Mouse (Mus musculus) heart, adult 8-10 months (tissue): Measurements from ENCODE around the gene Adamts17. TPM values are rescaled to one million over a fixed set of nuclear protein-coding genes. Genes with fewer than 3 reads are reported as not detected.

Source experiments
- DNase-seq: peaks from one replicate; pipeline ENCODE4 v3.0.0; 2022; ENCODE audit warnings: low spot score
- total RNA-seq, 4 experiments: library from RNA; stranded (reverse); gene quantifications; 2 replicates each; pipeline ENCODE4 v1.2.4; 2022

Adamts17 gene
- total RNA-seq, 4 experiments from 2014 or later, result 0.52 to 1.4 (median 0.63) TPM

- DNase-seq, result no peak
Measured at GRCm38 (mm10) chr7:67072015-67072685, 232.6 kb downstream of the Adamts17 start.

DNA sequence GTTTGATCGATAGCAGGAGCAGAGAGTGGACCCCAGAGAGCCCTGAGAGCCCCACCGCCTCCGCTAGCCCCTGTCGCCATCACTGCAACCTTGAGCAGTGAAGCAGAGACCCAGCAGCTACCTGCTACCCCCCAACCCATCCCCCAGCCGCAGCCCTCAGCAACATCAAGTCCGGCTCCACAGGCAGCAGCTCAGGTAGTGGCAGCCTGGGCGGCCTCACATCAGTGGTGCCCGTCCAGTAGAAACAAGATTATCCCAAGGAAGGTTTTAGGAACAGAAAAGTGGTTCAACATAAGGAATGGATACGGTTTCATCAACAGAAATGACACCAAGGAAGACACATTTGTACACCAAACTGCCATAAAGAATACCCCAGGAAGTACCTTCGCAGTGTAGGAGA lies 243.2 kb downstream of the Adamts17 start:
- no peak for DNase-seq

GRCm38 (mm10) chr7:67087759-67088158 lies 248.2 kb downstream of the Adamts17 start:
- DNase-seq, result no peak

DNA sequence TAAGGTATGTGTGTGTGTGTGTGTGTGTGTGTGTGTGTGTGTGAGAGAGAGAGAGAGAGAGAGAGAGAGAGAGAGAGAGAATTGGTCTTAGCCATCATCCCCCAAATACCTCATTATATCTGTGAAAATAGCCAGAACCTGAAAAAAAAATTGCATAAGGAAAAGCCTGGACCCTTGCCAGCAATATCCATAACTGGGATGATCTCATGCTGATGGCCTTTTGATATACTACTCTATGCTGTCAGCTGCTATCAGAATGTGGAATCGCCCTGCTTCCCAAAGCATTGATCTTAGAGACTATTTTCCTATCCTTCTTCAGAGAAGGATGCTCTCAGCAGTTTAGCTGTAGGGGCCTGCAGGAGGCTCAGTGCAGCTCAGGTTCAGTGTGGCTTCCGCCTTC lies 257.6 kb downstream of the Adamts17 start:
- no peak for DNase-seq

DNA sequence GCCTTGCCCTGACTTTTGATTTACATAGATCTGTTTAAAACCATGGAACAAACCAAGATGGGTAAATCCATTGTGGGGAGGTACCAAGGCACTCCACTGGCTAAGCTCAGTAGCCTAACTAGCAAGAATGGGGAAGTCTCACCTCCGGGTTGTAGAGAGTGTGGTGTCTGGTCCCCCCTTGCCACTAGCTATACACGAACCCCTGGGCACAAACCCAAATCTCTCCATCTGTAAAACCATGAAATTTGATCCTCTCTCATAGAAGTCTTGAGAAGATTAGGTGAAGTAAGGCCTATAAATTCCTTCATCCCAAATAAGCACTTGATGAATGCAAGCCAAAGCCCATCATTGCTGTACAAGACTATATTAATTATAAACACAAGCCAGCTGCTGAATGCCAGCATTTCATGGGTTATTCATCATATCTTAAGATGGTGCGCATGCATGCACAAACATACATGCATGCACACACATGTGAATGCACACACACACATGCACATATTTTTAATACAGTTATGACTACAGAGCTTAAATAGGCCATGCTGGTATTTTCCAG lies 262.0 kb downstream of the Adamts17 start:
- no peak for DNase-seq

- no peak for DNase-seq
Measured at GRCm38 (mm10) chr7:67110551-67111159, 271.1 kb downstream of the Adamts17 start.

- DNase-seq, result no peak
Measured at GRCm38 (mm10) chr7:67112495-67113216, 273.1 kb downstream of the Adamts17 start.

DNA sequence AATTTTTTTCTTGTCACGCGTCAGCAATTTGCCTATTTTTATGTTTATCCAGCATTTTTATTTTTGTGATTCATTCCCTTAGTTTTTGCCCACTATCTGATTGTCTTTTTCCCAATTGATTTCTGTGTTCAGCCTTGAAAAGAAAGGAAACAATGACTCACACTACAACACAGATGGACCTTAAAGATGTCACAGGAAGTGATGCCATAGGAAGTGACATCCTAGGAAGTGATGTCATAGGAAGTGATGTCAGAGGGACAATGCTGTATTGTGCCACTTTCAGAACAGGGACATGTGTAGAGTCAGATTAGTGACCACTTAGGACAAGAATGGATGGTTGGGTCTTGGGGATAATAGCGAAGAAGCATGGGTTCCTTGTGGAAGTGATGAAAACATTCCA lies 274.5 kb downstream of the Adamts17 start:
- DNase-seq, result no peak

DNA sequence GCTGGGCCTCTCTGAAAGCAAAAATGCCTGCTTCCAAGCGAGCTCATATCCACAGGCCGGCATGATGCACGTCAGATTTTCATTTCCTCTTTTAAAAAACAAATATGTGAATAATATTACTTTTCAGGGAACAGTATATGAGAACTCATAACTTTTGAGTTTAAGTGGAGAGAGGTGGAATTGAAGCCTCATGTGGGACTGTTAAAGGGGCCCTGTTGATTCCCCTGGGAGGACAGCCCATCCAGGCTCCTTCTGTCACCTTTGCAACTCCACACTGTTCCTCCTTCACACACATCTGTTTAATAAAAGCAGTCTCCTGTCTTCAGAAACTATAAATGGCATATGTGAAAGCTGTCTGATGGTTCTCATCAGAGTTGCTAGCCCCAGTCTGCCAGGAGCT lies 275.5 kb downstream of the Adamts17 start:
- DNase-seq, result no peak

- DNase-seq, result no peak
Measured at GRCm38 (mm10) chr7:67135140-67135539, 295.6 kb downstream of the Adamts17 start.

GRCm38 (mm10) chr7:67142347-67143015 lies 302.9 kb downstream of the Adamts17 start:
- DNase-seq, result no peak

DNA sequence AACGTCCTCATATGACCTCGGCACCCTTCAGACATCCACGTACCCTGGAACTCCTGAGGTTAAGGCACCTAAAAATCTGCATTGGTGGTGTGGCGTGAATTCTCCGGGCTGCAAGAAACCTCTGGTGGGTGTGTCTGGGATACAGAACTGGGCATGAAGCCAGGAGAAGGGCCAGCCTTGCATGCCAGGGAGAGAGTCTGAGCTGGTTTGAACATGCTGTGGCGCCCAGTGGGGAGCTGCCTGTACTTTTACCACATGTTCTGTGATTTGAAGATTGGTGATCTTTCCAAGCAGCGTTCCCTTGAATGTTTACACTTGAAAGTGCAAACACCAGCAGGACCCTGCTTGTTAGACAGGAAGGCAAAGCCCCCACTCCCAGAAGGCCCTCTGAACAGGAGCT lies 306.2 kb downstream of the Adamts17 start:
- DNase-seq, result no peak

GRCm38 (mm10) chr7:67146151-67146550 lies 306.6 kb downstream of the Adamts17 start:
- DNase-seq, result no peak

GRCm38 (mm10) chr7:67149707-67150106 lies 310.2 kb downstream of the Adamts17 start:
- no peak for DNase-seq

- no peak for DNase-seq
Measured at GRCm38 (mm10) chr7:67152626-67153025, 313.1 kb downstream of the Adamts17 start.

DNA sequence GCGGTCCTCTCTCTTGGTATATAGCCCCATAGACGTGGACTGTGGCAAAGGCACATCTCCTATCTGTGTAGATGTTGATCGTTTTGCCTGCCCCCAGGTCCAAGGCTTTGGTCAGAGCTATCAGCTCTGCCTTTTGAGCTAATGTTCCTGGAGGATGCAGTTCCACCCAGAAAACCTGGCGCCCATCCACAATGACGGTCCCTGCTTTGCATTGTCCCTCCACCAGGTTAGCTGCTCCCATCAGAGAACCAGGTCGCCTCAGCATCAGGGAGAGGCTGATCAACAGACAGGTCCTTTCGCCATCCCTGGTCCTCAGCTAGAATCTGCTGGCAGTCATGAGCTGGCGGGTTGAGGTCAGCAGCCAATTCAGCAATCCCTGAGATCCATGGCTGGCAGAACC lies 322.6 kb downstream of the Adamts17 start:
- DNase-seq, result no peak

- no peak for DNase-seq
Measured at GRCm38 (mm10) chr7:67168288-67168687, 328.8 kb downstream of the Adamts17 start.

DNA sequence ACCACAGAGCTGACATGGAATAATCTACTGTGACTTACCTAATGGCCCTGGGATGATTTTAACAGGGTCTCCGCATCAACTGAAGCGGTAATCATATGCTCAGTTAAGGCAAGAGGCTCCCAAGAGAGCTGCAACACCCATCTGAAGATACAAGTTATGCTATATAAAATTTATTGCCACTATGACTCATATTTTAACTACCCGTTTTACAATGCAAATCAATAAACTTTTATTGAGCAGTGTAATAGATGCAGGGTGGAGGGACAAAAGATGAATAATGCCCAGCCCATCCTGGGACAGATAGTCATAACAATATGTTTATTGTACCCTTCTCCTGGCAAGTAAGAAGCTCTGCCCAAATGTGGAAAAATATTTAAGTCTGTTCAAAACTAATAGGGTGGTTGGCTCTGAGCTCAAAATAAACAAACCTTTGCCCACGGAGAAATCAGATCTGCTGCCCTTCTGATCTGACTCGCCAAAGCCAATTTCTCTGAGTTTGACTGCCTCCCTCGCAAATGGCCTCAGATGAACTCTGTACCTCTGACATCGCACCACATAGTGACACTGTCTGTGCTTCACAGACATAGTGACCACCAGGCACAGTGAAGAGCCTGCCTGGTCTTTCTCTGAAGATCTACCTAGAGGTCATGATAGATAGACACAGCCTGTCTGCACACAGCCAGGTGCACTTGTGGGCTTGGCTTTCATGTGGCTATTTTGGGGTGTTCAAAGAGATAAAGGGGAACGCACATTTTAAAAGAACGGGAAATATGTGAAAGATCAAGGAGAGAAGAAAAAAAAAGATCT lies 329.4 kb downstream of the Adamts17 start:
- DNase-seq, result no peak

GRCm38 (mm10) chr7:67173522-67174195 lies 334.1 kb downstream of the Adamts17 start:
- no peak for DNase-seq

- DNase-seq, result no peak
Measured at GRCm38 (mm10) chr7:67183786-67184185, 344.3 kb downstream of the Adamts17 start.

DNA sequence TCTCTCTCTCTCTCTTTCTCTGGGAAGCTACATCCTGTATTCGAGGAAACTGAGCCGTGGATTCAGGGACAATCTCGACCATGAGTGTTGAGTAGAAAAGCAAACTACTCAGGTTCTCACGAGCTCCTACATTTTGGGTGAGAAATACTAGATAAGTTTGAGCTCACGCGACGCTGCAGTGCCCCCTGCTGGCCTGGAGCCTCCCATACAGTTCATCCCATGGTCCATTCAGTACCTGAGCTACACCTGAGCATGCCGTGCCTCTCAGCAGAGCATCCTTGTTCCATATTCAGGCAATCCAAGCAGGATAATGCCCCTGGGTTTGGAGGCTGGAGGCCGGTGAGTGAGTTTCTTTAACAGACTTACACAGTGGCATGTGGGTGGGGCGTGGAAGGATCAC lies 359.9 kb downstream of the Adamts17 start:
- peak; percentile 40 for DNase-seq
